Mouse (Mus musculus): ENCODE results near the gene Tarsl2. TPM values are rescaled to one million over a fixed set of nuclear protein-coding genes. Genes with fewer than 3 reads are reported as not detected.

Tarsl2 gene
- polyA plus RNA-seq, 1 experiment from 2014 or later, result 9.1 TPM

DNA sequence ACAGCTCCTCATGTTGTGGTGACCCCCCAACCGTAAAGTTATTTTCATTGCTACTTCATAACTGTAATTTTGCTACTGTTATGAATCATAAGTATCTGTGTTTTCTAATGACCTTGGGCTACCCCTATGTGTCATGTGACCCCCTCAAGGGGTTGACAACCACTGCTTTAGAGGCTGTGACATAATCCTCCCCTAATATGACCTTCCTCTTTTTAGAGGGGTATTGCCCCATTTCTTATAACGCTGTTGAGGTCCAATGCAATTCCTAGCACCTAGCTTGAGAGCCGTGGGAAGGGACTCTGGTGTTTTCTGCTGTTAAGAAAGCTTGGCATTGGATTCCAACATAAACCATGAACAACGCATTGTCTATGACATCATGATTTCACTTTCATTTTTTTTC, 6.0 kb downstream of the Tarsl2 start:
- DNase-seq, result no peak
- Histone ChIP-seq H3K9ac (no peak overlapping the region), H3K4me1 (ENCODE audit: insufficient read depth) (no peaks in the 10 kb centered on the region), H3K27ac (ENCODE audit: low read depth) (no peak overlapping the region), H3K9me3 (ENCODE audit: low read depth, low read length) (no peaks in the 10 kb centered on the region), H3K4me2 (no peak overlapping the region), H3K27me3 (ENCODE audit: insufficient read depth, low read length) (no peaks in the 10 kb centered on the region), H3K36me3 (ENCODE audit: insufficient read depth) (peaks cover 8% of the 10 kb centered on the region; the same call in 1 of the 2 replicates), H3K4me3 (ENCODE audit: low read depth, low read length) (no peak overlapping the region)
- ATAC-seq (ENCODE audit: insufficient read depth), result no peak
- no peak for TF ChIP-seq CTCF (IDR thresholded peaks at IDR 0.05; ENCODE audit: low read depth)
- 85% methylated on average over 4 of the region's 4 CpGs for WGBS

DNA sequence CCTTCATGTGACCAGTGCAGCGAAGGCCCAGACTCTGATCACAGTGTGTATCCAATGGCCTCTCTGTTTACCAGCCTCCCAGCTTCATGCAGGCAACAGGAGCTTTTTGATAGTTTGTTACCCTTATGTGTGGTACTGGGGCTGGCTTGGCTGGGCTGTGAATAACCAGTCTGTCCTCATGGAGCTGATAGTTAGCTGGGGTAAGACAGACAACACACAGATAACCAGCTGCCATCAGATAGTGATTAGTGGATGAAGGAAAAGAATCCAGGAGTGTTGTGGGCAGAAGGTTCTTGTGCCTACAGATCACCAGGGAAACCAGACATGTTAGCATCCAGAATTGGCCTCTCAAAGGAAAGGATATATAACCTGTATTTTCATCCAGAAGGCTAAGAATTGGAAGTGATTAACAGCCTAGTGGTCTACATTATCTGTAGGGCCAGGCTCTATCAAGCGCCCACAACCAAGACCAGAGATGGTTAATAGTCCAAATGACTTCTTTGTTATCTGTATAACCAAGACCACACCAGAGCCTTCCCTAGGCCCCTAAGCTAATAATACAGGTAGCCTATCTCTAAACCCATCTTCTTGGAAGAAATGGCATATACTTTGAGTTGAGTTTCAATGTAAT, 12.9 kb downstream of the Tarsl2 start:
- no peaks in the 10 kb centered on the region for H3K4me1 ChIP-seq (ENCODE audit: insufficient read depth)
- no peak overlapping the region for H3K4me3 ChIP-seq (ENCODE audit: low read depth, low read length)
- H3K9me3 ChIP-seq (ENCODE audit: low read depth, low read length), result no peaks in the 10 kb centered on the region
- ATAC-seq (ENCODE audit: insufficient read depth), result no peak
- H3K4me2 ChIP-seq, result no peak overlapping the region
- H3K27ac ChIP-seq (ENCODE audit: low read depth), result no peak overlapping the region
- no peaks in the 10 kb centered on the region for H3K36me3 ChIP-seq (ENCODE audit: insufficient read depth)
- WGBS, result 93% methylated on average over 2 of the region's 2 CpGs
- no peak for DNase-seq
- no peak overlapping the region for H3K9ac ChIP-seq
- TF ChIP-seq CTCF (IDR thresholded peaks at IDR 0.05; ENCODE audit: low read depth), result no peak
- no peaks in the 10 kb centered on the region for H3K27me3 ChIP-seq (ENCODE audit: insufficient read depth, low read length)

DNA sequence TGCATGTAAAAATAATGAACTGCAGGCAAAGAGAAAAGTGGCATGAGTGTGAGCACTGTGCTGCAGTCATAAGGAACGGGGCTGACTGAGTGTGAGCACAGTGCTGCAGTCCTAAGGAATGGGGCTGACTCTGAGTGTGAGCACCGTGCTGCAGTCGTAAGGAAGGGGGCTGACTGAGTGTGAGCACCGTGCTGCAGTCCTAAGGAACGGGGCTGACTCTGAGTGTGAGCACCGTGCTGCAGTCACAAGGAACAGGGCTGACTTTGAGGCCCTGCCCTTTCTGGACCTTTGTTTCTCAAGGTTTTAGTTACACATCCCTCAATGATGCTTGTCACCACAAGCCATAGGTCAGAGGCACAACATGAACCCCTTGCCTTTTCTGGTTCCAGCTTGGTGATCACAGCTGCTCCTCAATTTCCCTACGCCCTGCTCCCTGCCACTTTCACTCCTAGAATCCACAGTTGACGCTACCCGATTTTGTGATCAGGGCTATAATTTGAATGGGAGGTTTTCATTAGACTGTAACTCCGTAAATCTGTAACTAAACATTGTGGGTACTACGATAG, 18.6 kb downstream of the Tarsl2 start:
- H3K27me3 ChIP-seq (ENCODE audit: insufficient read depth, low read length), result no peaks in the 10 kb centered on the region
- no peaks in the 10 kb centered on the region for H3K9me3 ChIP-seq (ENCODE audit: low read depth, low read length)
- H3K4me1 ChIP-seq (ENCODE audit: insufficient read depth), result no peaks in the 10 kb centered on the region
- ATAC-seq (ENCODE audit: insufficient read depth), result no peak
- TF ChIP-seq CTCF (IDR thresholded peaks at IDR 0.05; ENCODE audit: low read depth), result no peak
- H3K4me3 ChIP-seq (ENCODE audit: low read depth, low read length), result no peak overlapping the region
- no peaks in the 10 kb centered on the region for H3K36me3 ChIP-seq (ENCODE audit: insufficient read depth)
- no peak for DNase-seq
- no peak overlapping the region for H3K4me2 ChIP-seq
- no peak overlapping the region for H3K9ac ChIP-seq
- H3K27ac ChIP-seq (ENCODE audit: low read depth), result no peak overlapping the region
- 75% methylated on average over 11 of the region's 11 CpGs for WGBS

DNA sequence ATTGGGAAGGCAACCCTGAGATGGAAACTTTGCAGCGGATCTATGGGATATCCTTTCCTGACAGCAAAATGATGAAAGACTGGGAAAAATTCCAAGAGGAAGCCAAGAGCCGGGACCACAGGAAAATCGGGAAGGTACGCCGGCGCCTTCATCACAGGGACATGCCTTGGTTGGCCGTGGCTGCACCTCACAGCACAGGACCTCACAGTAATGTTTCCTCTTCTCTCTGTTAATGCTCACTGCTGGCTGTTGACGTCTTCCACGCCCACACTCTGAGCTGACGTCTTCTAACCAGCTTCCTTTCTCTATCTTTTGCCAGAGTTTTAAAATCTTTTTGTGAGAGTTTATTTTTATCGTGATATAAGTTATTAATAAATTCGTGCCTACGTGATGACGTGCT, 19.2 kb downstream of the Tarsl2 start:
- no peak overlapping the region for H3K4me2 ChIP-seq
- H3K9me3 ChIP-seq (ENCODE audit: low read depth, low read length), result no peaks in the 10 kb centered on the region
- no peak for TF ChIP-seq CTCF (IDR thresholded peaks at IDR 0.05; ENCODE audit: low read depth)
- H3K27ac ChIP-seq (ENCODE audit: low read depth), result no peak overlapping the region
- WGBS, result 60% methylated on average over 14 of the region's 14 CpGs
- H3K9ac ChIP-seq, result no peak overlapping the region
- H3K4me1 ChIP-seq (ENCODE audit: insufficient read depth), result no peaks in the 10 kb centered on the region
- H3K27me3 ChIP-seq (ENCODE audit: insufficient read depth, low read length), result no peaks in the 10 kb centered on the region
- ATAC-seq (ENCODE audit: insufficient read depth) (no peak), DNase-seq (peak; percentile 48)
- no peak overlapping the region for H3K4me3 ChIP-seq (ENCODE audit: low read depth, low read length)
- H3K36me3 ChIP-seq (ENCODE audit: insufficient read depth), result no peaks in the 10 kb centered on the region

DNA sequence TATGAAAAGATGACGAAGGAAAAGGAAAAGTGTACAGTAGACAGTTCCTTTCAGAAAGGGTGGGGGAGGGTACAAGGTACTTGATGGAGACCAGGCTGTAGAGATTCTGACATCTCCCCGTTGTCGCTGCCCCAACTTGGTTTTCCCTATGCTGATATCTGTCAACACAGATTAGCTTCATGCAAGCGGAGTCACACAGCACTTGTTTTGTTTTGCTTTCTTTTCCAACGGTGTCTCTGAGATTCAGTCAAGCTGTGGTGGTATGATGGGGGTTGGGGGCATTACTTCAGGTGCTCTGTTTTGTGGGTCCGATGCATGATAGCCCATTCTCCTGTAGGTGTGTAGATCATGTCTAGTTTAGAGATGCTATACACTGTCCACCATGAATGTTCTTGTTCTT, 22.8 kb downstream of the Tarsl2 start:
- H3K4me2 ChIP-seq, result no peak overlapping the region
- no peak overlapping the region for H3K4me3 ChIP-seq (ENCODE audit: low read depth, low read length)
- H3K9me3 ChIP-seq (ENCODE audit: low read depth, low read length), result no peaks in the 10 kb centered on the region
- H3K4me1 ChIP-seq (ENCODE audit: insufficient read depth), result no peaks in the 10 kb centered on the region
- no peaks in the 10 kb centered on the region for H3K27me3 ChIP-seq (ENCODE audit: insufficient read depth, low read length)
- DNase-seq (no peak), ATAC-seq (ENCODE audit: insufficient read depth) (no peak)
- H3K36me3 ChIP-seq (ENCODE audit: insufficient read depth), result no peaks in the 10 kb centered on the region
- no peak overlapping the region for H3K27ac ChIP-seq (ENCODE audit: low read depth)
- WGBS, result 85% methylated on average over 6 of the region's 6 CpGs
- no peak overlapping the region for H3K9ac ChIP-seq
- no peak for TF ChIP-seq CTCF (IDR thresholded peaks at IDR 0.05; ENCODE audit: low read depth)

DNA sequence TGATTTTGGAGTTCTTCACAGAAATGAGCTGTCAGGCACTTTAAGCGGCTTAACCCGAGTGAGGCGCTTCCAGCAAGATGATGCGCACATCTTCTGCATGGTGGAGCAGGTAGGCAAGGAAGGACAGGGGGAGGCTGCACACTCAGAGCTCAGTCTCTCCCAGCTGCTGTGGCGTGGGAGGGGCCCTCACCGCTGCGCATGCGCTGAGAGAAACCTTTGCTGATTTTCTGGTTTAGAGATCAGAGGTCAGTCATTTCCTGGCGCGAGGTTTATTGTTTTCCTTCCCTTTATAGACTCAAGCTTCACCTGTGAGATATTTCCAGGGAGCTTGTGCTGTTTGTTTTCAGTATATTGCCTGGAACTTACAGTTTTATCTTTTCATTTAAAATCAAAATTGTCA, 33.4 kb downstream of the Tarsl2 start:
- no peak overlapping the region for H3K4me3 ChIP-seq (ENCODE audit: low read depth, low read length)
- 69% methylated on average over 10 of the region's 10 CpGs for WGBS
- ATAC-seq (ENCODE audit: insufficient read depth), result no peak

DNA sequence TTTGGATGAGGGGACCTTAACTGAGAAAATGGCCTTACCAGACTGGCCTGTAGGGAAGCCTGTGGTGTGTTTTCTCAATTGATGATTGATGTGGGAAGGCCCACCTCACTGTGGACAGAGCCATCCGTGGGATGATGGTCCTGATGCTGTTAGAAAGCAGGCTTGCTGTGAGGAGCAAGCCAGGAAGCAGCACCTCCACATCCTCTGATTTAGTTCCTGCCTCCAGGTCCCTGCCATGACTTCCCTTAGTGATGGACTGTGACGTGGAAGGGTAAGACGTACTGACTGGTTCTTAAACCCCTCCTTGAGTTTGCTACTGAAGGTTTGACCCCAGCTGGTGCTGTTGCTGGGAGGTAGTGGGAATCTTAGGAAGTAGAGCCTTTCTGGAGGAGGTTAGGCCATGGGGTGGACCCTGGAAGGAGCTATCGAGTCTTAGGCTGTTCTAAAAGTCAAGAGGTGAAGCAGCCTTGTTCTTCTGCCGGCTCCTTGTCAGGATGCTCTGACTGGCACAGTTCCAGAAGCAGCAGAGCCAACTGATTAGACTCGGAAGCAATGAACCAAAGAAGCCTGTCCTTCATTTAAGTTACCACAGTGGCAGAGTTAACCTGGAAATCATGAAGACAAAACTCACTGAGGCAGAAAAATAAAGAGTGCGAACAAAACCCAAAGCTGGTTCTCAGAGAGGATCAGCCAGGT, 34.4 kb downstream of the Tarsl2 start:
- Histone ChIP-seq H3K27me3 (ENCODE audit: insufficient read depth, low read length) (no peaks in the 10 kb centered on the region), H3K4me2 (no peak overlapping the region), H3K9ac (no peak overlapping the region), H3K36me3 (ENCODE audit: insufficient read depth) (no peaks in the 10 kb centered on the region; the same call in 1 of the 2 replicates), H3K27ac (ENCODE audit: low read depth) (no peak overlapping the region), H3K9me3 (ENCODE audit: low read depth, low read length) (no peaks in the 10 kb centered on the region), H3K4me1 (ENCODE audit: insufficient read depth) (no peaks in the 10 kb centered on the region), H3K4me3 (ENCODE audit: low read depth, low read length) (no peak overlapping the region)
- ATAC-seq (ENCODE audit: insufficient read depth) (no peak), DNase-seq (no peak)
- TF ChIP-seq CTCF (IDR thresholded peaks at IDR 0.05; ENCODE audit: low read depth), result no peak
- 63% methylated on average over 7 of the region's 7 CpGs for WGBS

More for the DNA sequence above, 33.4 kb downstream of the Tarsl2 start:
- no peak overlapping the region for H3K4me2 ChIP-seq
- no peak for DNase-seq
- no peaks in the 10 kb centered on the region for H3K27me3 ChIP-seq (ENCODE audit: insufficient read depth, low read length)
- H3K27ac ChIP-seq (ENCODE audit: low read depth), result no peak overlapping the region
- no peak overlapping the region for H3K9ac ChIP-seq
- no peak for TF ChIP-seq CTCF (IDR thresholded peaks at IDR 0.05; ENCODE audit: low read depth)
- no peaks in the 10 kb centered on the region for H3K4me1 ChIP-seq (ENCODE audit: insufficient read depth)
- H3K36me3 ChIP-seq (ENCODE audit: insufficient read depth), result no peaks in the 10 kb centered on the region; the same call in 1 of the 2 replicates
- no peaks in the 10 kb centered on the region for H3K9me3 ChIP-seq (ENCODE audit: low read depth, low read length)

All from lung, embryonic 14.5 days (tissue).